Mouse (Mus musculus) gastrocnemius, adult 18-20 months (tissue): ENCODE data around the gene Bcat1. TPM values are rescaled to one million over a fixed set of nuclear protein-coding genes. Genes with fewer than 3 reads are reported as not detected.

ENCODE experiments used
- DNase-seq: peaks from one replicate; pipeline ENCODE4 v3.0.0; 2021; ENCODE audit warnings: low spot score
- total RNA-seq, 2 experiments: library from RNA; stranded (reverse); gene quantifications; 2 replicates each; pipeline ENCODE4 v1.2.3; 2021

The Bcat1 gene
- total RNA-seq, 2 experiments from 2014 or later: 0.53 to 0.64 TPM

- no peak for DNase-seq
Measured at GRCm38 (mm10) chr6:144944435-144945365, 131.3 kb downstream of the Bcat1 start.

Other genes with a start within 250 kb of the Bcat1 start
- gene Lrmp, start 39.5 kb upstream of the Bcat1 start, total RNA-seq: under 1 TPM; 0.37 to 0.55 TPM
- gene Casc1, start 134.8 kb upstream of the Bcat1 start, total RNA-seq: under 1 TPM in 1 of 2 experiments, not detected in 1; 0.17 TPM
- gene Etfrf1, start 134.9 kb upstream of the Bcat1 start, total RNA-seq: 10 to 100 TPM; 57.4 to 57.6 TPM
- gene Kras, start 174.1 kb upstream of the Bcat1 start, total RNA-seq: 10 to 100 TPM; 12.5 to 21.4 TPM